Mouse (Mus musculus) cerebellum, adult 2 months (tissue): ENCODE measurements around the gene Dcst2. TPM values are rescaled to one million over a fixed set of nuclear protein-coding genes. Genes with fewer than 3 reads are reported as not detected.

ENCODE experiments used
- DNase-seq, 2 experiments: peaks; one replicate each; pipeline ENCODE4 v3.0.0; 2021
- H3K27ac ChIP-seq: fragments of 200-500 bp; 2 replicates; pipeline ENCODE4 v1.5.1; 2012; ENCODE audit warnings: low read length, control low read depth, inconsistent platforms; ENCODE audit not compliant: insufficient read depth
- H3K27me3 ChIP-seq: fragments of 200-500 bp; 2 replicates; pipeline ENCODE4 v1.6.1; 2012; ENCODE audit warnings: inconsistent platforms, mild to moderate bottlenecking, low read length, moderate library complexity; ENCODE audit not compliant: control insufficient read depth, insufficient read depth
- H3K4me1 ChIP-seq: fragments of 200-500 bp; 2 replicates; pipeline ENCODE4 v1.6.1; 2011; ENCODE audit warnings: low read length; ENCODE audit not compliant: control insufficient read depth, insufficient read depth
- H3K4me3 ChIP-seq: fragments of 200-500 bp; replicated peaks from 2 replicates; pipeline ENCODE3; 2011; ENCODE audit warnings: mild to moderate bottlenecking, low read depth, low read length, control low read depth; ENCODE audit not compliant: insufficient read depth
- CTCF ChIP-seq: fragments of 200-500 bp; IDR thresholded peaks from 2 replicates; pipeline ENCODE4 v1.5.1; 2011; ENCODE audit warnings: low read depth, mild to moderate bottlenecking, control low read depth, low read length, moderate library complexity, borderline replicate concordance; ENCODE audit not compliant: insufficient read depth
- POLR2A ChIP-seq: fragments of 200-500 bp; IDR thresholded peaks from 2 replicates; pipeline ENCODE4 v1.6.1; 2011; ENCODE audit warnings: low read length, control low read depth, borderline replicate concordance; ENCODE audit not compliant: insufficient read depth
- WGBS: fragments of 180-500 bp; shearing (Covaris S2); methylation state at CpG from one replicate; pipeline ENCODE4 v1.1.7; 2018; 5-methylcytosine and 5-hydroxymethylcytosine counted together
- polyA plus RNA-seq: library from polyadenylated mRNA; depleted of rRNA; stranded (reverse); fragments of >200 nt; gene quantifications from 2 replicates; pipeline ENCODE4 v1.2.3, GENCODE M21; 2012

Dcst2 gene
- polyA plus RNA-seq, 1 experiment = 0.36 TPM

DNA sequence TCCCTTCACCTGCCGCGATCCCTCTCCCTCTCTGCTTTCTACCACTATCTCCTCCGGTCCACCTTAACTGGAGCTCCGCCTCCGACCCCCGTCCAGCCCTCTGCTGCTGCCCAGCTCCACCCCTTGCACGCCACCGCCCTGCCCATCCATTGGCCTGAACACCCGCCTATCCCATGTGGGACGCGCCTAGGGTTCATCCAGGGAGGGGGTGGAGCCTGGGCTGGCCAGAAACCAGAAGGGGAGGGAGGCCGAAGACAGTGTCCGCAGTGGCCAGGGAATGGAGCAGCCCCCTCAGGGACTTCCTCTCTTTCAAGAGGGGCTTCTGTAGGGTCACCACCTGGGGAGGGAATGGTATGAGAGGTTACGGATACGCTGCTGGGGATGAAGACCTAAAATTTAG is 31.8 kb downstream of the Dcst2 start:
- under 1% methylated on average over 15 of the region's 15 CpGs for WGBS
- peak; percentile 83 for TF ChIP-seq POLR2A
- TF ChIP-seq CTCF = no peak
- H3K27me3 ChIP-seq = no peaks in the 10 kb centered on the region
- peak overlapping the region; percentile 97 for H3K4me3 ChIP-seq
- peak; percentile 99 for DNase-seq
- peak overlapping the region; percentile 96 for H3K27ac ChIP-seq
- H3K4me1 ChIP-seq = peaks cover 11% of the 10 kb centered on the region

GRCm38 (mm10) chr3:89394006-89394893 is 32.5 kb downstream of the Dcst2 start, which contains the start of gene Zbtb7b:
Gene Zbtb7b, minus strand, starts transcription at chr3:89394776.
- DNase-seq = peak; percentile 89 to 91
- Histone ChIP-seq H3K27ac (peak within 1 kb of the TSS; percentile 96), H3K27me3 (no peaks in the 10 kb centered on the region), H3K4me3 (peak within 1 kb of the TSS; percentile 97), H3K4me1 (peaks cover 9% of the 10 kb centered on the region)
- under 1% methylated on average over 40 of the region's 42 CpGs for whole genome bisulfite sequencing
- TF ChIP-seq CTCF = no peak
- peak; percentile 18; the same call in 1 of the 2 replicates for TF ChIP-seq POLR2A

GRCm38 (mm10) chr3:89394894-89395256 is 33.1 kb downstream of the Dcst2 start:
- Histone ChIP-seq H3K4me1 (peaks cover 8% of the 10 kb centered on the region), H3K27me3 (no peaks in the 10 kb centered on the region), H3K4me3 (peak overlapping the region; percentile 97), H3K27ac (peak overlapping the region; percentile 96)
- WGBS = under 1% methylated on average over 10 of the region's 12 CpGs
- TF ChIP-seq CTCF = no peak
- peak; percentile 63; the same call in 1 of the 2 replicates for TF ChIP-seq POLR2A
- peak in 1 of 2 experiments; percentile 90 for DNase-seq

DNA sequence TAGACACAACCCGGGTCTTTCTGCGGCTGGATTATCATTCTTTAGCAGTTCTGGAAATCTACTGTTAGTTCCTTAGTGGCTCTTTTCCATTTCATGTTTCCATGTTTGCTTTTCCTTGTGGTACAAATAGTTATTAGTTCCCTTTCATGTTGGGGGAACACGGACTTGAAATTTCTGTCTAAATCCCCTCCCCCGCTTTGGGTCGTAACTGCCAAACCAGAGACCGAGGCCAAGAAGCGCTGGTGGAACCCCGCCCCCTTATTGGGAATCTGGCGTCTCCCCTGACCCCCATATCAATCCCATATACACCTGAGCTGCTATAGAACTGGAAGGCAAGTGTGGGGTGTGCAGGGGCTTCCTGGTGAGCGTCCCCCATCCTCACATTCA is 33.6 kb downstream of the Dcst2 start:
- Histone ChIP-seq H3K27ac (peak overlapping the region; percentile 0; the same call in 1 of the 2 replicates), H3K4me1 (peaks cover 5% of the 10 kb centered on the region), H3K4me3 (peak overlapping the region; percentile 97), H3K27me3 (no peaks in the 10 kb centered on the region)
- peak; percentile 30 to 40 for DNase-seq
- TF ChIP-seq CTCF (no peak), POLR2A (no peak)
- WGBS = 7% methylated on average over 10 of the region's 10 CpGs

DNA sequence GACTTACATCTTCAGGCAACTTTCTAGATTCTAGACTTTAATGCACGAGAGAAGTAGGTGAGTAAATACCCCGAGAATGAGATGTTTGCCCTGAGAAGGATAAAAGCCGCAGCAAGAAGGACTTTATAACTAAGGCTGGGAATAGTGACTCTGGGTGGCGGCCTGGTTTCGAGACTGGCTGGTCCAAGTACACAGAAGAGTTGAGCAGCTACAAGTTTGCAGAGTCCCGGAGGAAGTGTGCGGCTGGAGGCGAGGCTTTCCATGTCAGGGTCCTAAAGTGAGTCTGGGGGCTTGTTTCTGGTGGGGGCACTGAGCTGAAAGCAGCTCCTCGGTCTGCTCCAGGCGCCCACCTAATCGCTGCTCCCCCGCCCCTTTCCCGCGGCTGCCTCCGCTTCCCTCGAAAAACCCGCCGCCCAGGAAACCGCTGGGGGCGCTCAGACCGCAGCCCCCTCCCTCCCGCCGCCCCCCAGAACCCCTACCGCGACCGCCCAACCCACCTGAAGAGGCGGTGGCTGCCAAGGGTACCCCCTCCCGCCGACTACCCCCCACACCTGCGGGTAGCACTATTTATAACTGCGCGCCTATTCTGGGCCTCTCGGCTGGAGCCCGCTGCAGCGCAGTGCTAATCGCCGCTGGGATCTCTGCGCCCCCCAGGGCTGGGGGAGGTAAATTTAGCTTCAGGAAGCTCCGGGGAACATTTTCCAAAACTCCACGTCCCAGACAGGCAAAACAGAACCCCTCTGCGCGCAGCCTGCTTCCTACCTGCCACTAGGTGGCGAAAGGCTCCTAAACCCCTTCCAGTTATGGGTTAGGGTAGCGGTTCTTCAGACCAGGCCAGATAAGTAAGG is 34.3 kb downstream of the Dcst2 start:
- peak; percentile 83 for TF ChIP-seq CTCF
- TF ChIP-seq POLR2A = no peak
- Histone ChIP-seq H3K27me3 (no peaks in the 10 kb centered on the region), H3K4me3 (peak overlapping the region; percentile 97), H3K4me1 (peaks cover 1% of the 10 kb centered on the region; the same call in 1 of the 2 replicates), H3K27ac (no peak overlapping the region)
- peak; percentile 74 to 75 for DNase-seq
- 2% methylated on average over 43 of the region's 44 CpGs for WGBS

GRCm38 (mm10) chr3:89396654-89397005 is 34.9 kb downstream of the Dcst2 start:
- H3K27me3 ChIP-seq = no peaks in the 10 kb centered on the region
- no peaks in the 10 kb centered on the region for H3K4me1 ChIP-seq
- no peak overlapping the region for H3K4me3 ChIP-seq
- H3K27ac ChIP-seq = no peak overlapping the region
- no peak for DNase-seq
- 3% methylated on average over 4 of the region's 4 CpGs for WGBS
- TF ChIP-seq POLR2A (no peak), CTCF (no peak)

DNA sequence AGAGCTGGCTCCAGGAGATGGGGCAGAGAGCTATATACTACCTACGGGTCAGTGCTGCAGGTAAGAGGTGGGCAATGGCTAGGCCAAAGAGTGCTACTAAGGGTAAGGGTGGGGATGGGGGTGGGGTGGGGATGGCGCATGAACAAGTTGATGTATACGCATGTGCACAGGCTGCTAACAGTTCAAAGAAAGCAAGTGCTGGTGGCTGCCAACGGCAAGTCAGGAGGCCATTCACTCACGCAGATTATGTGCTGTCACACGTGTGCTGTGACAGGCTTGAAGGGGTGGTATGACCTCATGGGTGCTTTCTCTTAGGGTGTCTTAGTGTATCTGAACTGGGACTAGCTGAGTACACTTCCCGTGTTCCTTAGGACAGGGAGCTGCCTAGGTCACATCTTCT is 39.6 kb downstream of the Dcst2 start:
- TF ChIP-seq POLR2A = no peak
- TF ChIP-seq CTCF = no peak
- H3K27me3 ChIP-seq = no peaks in the 10 kb centered on the region
- DNase-seq = no peak
- no peaks in the 10 kb centered on the region for H3K4me1 ChIP-seq
- H3K4me3 ChIP-seq = no peak overlapping the region
- H3K27ac ChIP-seq = no peak overlapping the region
- WGBS = 86% methylated on average over 7 of the region's 7 CpGs
